Mouse (Mus musculus): Measurements from ENCODE around the gene Rtp2. TPM values are rescaled to one million over a fixed set of nuclear protein-coding genes. Genes with fewer than 3 reads are reported as not detected.

The Rtp2 gene
- polyA plus RNA-seq, 1 experiment from 2014 or later = not detected

- H3K36me3 ChIP-seq (ENCODE audit: control insufficient read depth, insufficient read depth, low read length) = no peaks in the 10 kb centered on the region
- no peaks in the 10 kb centered on the region for H3K9me3 ChIP-seq (replicated peaks; ENCODE audit: control insufficient read depth, low read length)
- H3K4me1 ChIP-seq (ENCODE audit: control insufficient read depth, insufficient read depth, low read length) = no peaks in the 10 kb centered on the region
- H3K4me3 ChIP-seq (replicated peaks; ENCODE audit: low read length) = no peak overlapping the region
- H3K9ac ChIP-seq (ENCODE audit: low read length) = no peak overlapping the region
- no peak overlapping the region for H3K27ac ChIP-seq (ENCODE audit: low read length)
- no peak for ATAC-seq (ENCODE audit: insufficient read depth, low FRiP score)
- WGBS = 12% methylated on average over 1 of the region's 1 CpGs
- H3K27me3 ChIP-seq (ENCODE audit: control insufficient read depth, insufficient read depth, low read length) = no peaks in the 10 kb centered on the region
- no peak overlapping the region for H3K4me2 ChIP-seq (ENCODE audit: low read depth, low read length)
Observed at GRCm38 (mm10) chr16:23953959-23954260, 21.7 kb upstream of the Rtp2 start.

GRCm38 (mm10) chr16:23953189-23953958, 21.2 kb upstream of the Rtp2 start:
- Histone ChIP-seq H3K4me2 (ENCODE audit: low read depth, low read length) (no peak overlapping the region), H3K36me3 (ENCODE audit: control insufficient read depth, insufficient read depth, low read length) (no peaks in the 10 kb centered on the region), H3K27me3 (ENCODE audit: control insufficient read depth, insufficient read depth, low read length) (no peaks in the 10 kb centered on the region), H3K4me3 (replicated peaks; ENCODE audit: low read length) (no peak overlapping the region), H3K9me3 (replicated peaks; ENCODE audit: control insufficient read depth, low read length) (no peaks in the 10 kb centered on the region), H3K27ac (ENCODE audit: low read length) (no peak overlapping the region), H3K9ac (ENCODE audit: low read length) (no peak overlapping the region), H3K4me1 (ENCODE audit: control insufficient read depth, insufficient read depth, low read length) (no peaks in the 10 kb centered on the region)
- ATAC-seq (ENCODE audit: insufficient read depth, low FRiP score) = no peak
- whole genome bisulfite sequencing = 50% methylated on average over 11 of the region's 11 CpGs

DNA sequence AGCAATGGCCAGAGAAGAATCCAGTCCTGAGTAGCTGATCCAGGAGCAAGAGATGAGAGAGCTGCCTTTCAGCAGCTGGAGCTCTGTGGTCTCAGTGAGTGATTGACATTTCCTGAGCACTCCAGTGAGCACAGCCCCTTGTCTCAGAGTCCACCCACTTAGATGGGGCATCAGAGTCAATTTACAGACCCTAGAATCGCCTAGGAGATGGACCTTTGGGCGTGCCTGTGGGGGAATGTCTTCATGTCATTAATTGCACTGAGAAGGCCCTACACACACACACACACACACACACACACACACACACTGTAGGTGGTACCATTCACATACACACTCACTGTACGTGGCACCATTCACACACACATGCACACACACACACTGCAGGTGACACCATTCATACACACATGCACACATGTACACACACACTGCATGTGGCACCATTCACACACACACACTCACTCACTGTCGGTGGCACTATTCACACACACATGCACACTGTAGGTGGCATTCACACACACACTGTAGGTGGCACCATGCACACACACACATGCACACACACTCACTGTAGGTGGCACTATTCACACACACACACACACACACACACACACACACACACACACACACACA, 20.0 kb upstream of the Rtp2 start:
- WGBS = 69% methylated on average over 4 of the region's 4 CpGs

GRCm38 (mm10) chr16:23947654-23948053, 15.5 kb upstream of the Rtp2 start:
- Histone ChIP-seq H3K4me3 (replicated peaks; ENCODE audit: low read length) (no peak overlapping the region), H3K27ac (ENCODE audit: low read length) (no peak overlapping the region), H3K27me3 (ENCODE audit: control insufficient read depth, insufficient read depth, low read length) (no peaks in the 10 kb centered on the region), H3K36me3 (ENCODE audit: control insufficient read depth, insufficient read depth, low read length) (no peaks in the 10 kb centered on the region), H3K4me1 (ENCODE audit: control insufficient read depth, insufficient read depth, low read length) (no peaks in the 10 kb centered on the region), H3K4me2 (ENCODE audit: low read depth, low read length) (no peak overlapping the region), H3K9me3 (replicated peaks; ENCODE audit: control insufficient read depth, low read length) (no peaks in the 10 kb centered on the region), H3K9ac (ENCODE audit: low read length) (no peak overlapping the region)
- WGBS = 86% methylated on average over 6 of the region's 6 CpGs
- no peak for ATAC-seq (ENCODE audit: insufficient read depth, low FRiP score)

More for the DNA sequence above, 20.0 kb upstream of the Rtp2 start:
- Histone ChIP-seq H3K4me3 (replicated peaks; ENCODE audit: low read length) (no peak overlapping the region), H3K27ac (ENCODE audit: low read length) (no peak overlapping the region), H3K4me2 (ENCODE audit: low read depth, low read length) (no peak overlapping the region), H3K9me3 (replicated peaks; ENCODE audit: control insufficient read depth, low read length) (no peaks in the 10 kb centered on the region), H3K27me3 (ENCODE audit: control insufficient read depth, insufficient read depth, low read length) (no peaks in the 10 kb centered on the region), H3K36me3 (ENCODE audit: control insufficient read depth, insufficient read depth, low read length) (no peaks in the 10 kb centered on the region), H3K9ac (ENCODE audit: low read length) (no peak overlapping the region), H3K4me1 (ENCODE audit: control insufficient read depth, insufficient read depth, low read length) (no peaks in the 10 kb centered on the region)
- ATAC-seq (ENCODE audit: insufficient read depth, low FRiP score) = no peak

GRCm38 (mm10) chr16:23944801-23945200, 12.6 kb upstream of the Rtp2 start:
- H3K9me3 ChIP-seq (replicated peaks; ENCODE audit: control insufficient read depth, low read length) = no peaks in the 10 kb centered on the region
- H3K27ac ChIP-seq (ENCODE audit: low read length) = no peak overlapping the region
- no peak for ATAC-seq (ENCODE audit: insufficient read depth, low FRiP score)
- 18% methylated on average over 3 of the region's 3 CpGs for WGBS
- H3K4me3 ChIP-seq (replicated peaks; ENCODE audit: low read length) = no peak overlapping the region
- H3K4me1 ChIP-seq (ENCODE audit: control insufficient read depth, insufficient read depth, low read length) = no peaks in the 10 kb centered on the region
- no peak overlapping the region for H3K9ac ChIP-seq (ENCODE audit: low read length)
- H3K27me3 ChIP-seq (ENCODE audit: control insufficient read depth, insufficient read depth, low read length) = no peaks in the 10 kb centered on the region
- H3K36me3 ChIP-seq (ENCODE audit: control insufficient read depth, insufficient read depth, low read length) = no peaks in the 10 kb centered on the region
- H3K4me2 ChIP-seq (ENCODE audit: low read depth, low read length) = no peak overlapping the region

GRCm38 (mm10) chr16:23934397-23934796, 2.2 kb upstream of the Rtp2 start:
- H3K27me3 ChIP-seq (ENCODE audit: control insufficient read depth, insufficient read depth, low read length) = no peaks in the 10 kb centered on the region
- H3K4me3 ChIP-seq (replicated peaks; ENCODE audit: low read length) = no peak overlapping the region
- WGBS = 25% methylated on average over 2 of the region's 2 CpGs
- no peak overlapping the region for H3K4me2 ChIP-seq (ENCODE audit: low read depth, low read length)
- no peak for ATAC-seq (ENCODE audit: insufficient read depth, low FRiP score)
- H3K27ac ChIP-seq (ENCODE audit: low read length) = no peak overlapping the region
- H3K4me1 ChIP-seq (ENCODE audit: control insufficient read depth, insufficient read depth, low read length) = no peaks in the 10 kb centered on the region
- no peaks in the 10 kb centered on the region for H3K36me3 ChIP-seq (ENCODE audit: control insufficient read depth, insufficient read depth, low read length)
- H3K9me3 ChIP-seq (replicated peaks; ENCODE audit: control insufficient read depth, low read length) = no peaks in the 10 kb centered on the region
- H3K9ac ChIP-seq (ENCODE audit: low read length) = no peak overlapping the region

- H3K27me3 ChIP-seq (ENCODE audit: control insufficient read depth, insufficient read depth, low read length) = no peaks in the 10 kb centered on the region
- ATAC-seq (ENCODE audit: insufficient read depth, low FRiP score) = no peak
- H3K9ac ChIP-seq (ENCODE audit: low read length) = no peak overlapping the region
- H3K9me3 ChIP-seq (replicated peaks; ENCODE audit: control insufficient read depth, low read length) = no peaks in the 10 kb centered on the region
- H3K36me3 ChIP-seq (ENCODE audit: control insufficient read depth, insufficient read depth, low read length) = no peaks in the 10 kb centered on the region
- no peak overlapping the region for H3K4me3 ChIP-seq (replicated peaks; ENCODE audit: low read length)
- no peak overlapping the region for H3K27ac ChIP-seq (ENCODE audit: low read length)
- H3K4me1 ChIP-seq (ENCODE audit: control insufficient read depth, insufficient read depth, low read length) = no peaks in the 10 kb centered on the region
- 69% methylated on average over 18 of the region's 18 CpGs for WGBS
- no peak overlapping the region for H3K4me2 ChIP-seq (ENCODE audit: low read depth, low read length)
Observed at GRCm38 (mm10) chr16:23931275-23931674, 919 bp downstream of the Rtp2 start.

- H3K9ac ChIP-seq (ENCODE audit: low read length) = no peak overlapping the region
- H3K4me2 ChIP-seq (ENCODE audit: low read depth, low read length) = no peak overlapping the region
- no peaks in the 10 kb centered on the region for H3K4me1 ChIP-seq (ENCODE audit: control insufficient read depth, insufficient read depth, low read length)
- ATAC-seq (ENCODE audit: insufficient read depth, low FRiP score) = no peak
- 82% methylated on average over 3 of the region's 3 CpGs for WGBS
- no peaks in the 10 kb centered on the region for H3K9me3 ChIP-seq (replicated peaks; ENCODE audit: control insufficient read depth, low read length)
- H3K36me3 ChIP-seq (ENCODE audit: control insufficient read depth, insufficient read depth, low read length) = no peaks in the 10 kb centered on the region
- H3K27ac ChIP-seq (ENCODE audit: low read length) = no peak overlapping the region
- H3K4me3 ChIP-seq (replicated peaks; ENCODE audit: low read length) = no peak overlapping the region
- no peaks in the 10 kb centered on the region for H3K27me3 ChIP-seq (ENCODE audit: control insufficient read depth, insufficient read depth, low read length)
Observed at GRCm38 (mm10) chr16:23930426-23931073, 1.6 kb downstream of the Rtp2 start.

GRCm38 (mm10) chr16:23927301-23928114, 4.7 kb downstream of the Rtp2 start:
- no peaks in the 10 kb centered on the region for H3K36me3 ChIP-seq (ENCODE audit: control insufficient read depth, insufficient read depth, low read length)
- H3K27ac ChIP-seq (ENCODE audit: low read length) = no peak overlapping the region
- H3K9ac ChIP-seq (ENCODE audit: low read length) = no peak overlapping the region
- 88% methylated on average over 33 of the region's 33 CpGs for WGBS
- no peaks in the 10 kb centered on the region for H3K4me1 ChIP-seq (ENCODE audit: control insufficient read depth, insufficient read depth, low read length)
- H3K4me2 ChIP-seq (ENCODE audit: low read depth, low read length) = no peak overlapping the region
- H3K9me3 ChIP-seq (replicated peaks; ENCODE audit: control insufficient read depth, low read length) = no peaks in the 10 kb centered on the region
- no peak for ATAC-seq (ENCODE audit: insufficient read depth, low FRiP score)
- H3K27me3 ChIP-seq (ENCODE audit: control insufficient read depth, insufficient read depth, low read length) = no peaks in the 10 kb centered on the region
- H3K4me3 ChIP-seq (replicated peaks; ENCODE audit: low read length) = no peak overlapping the region
